8 mouse cellular contexts compared by ENCODE assay signal in genomic region chrX:36551351-36551750, GRCm38 (mm10). TPM values are rescaled to one million over a fixed set of nuclear protein-coding genes. Genes with fewer than 3 reads are reported as not detected.
A peak's percentile ranks its signal among the peaks of the same experiment; 100 is the strongest.
DNase-seq lines count a peak whose midpoint lies in the region; ATAC-seq and TF ChIP-seq lines count a peak whose summit lies in the region.

No protein-coding gene starts in this region.

- no peak for TF ChIP-seq EP300 in stomach, postnatal 0 days (optimal IDR thresholded peaks at IDR 0.05)

- no peaks in the 10 kb centered on the region for H3K9me3 ChIP-seq in neural tube, embryonic 13.5 days
- H3K9me3 ChIP-seq in intestine, embryonic 15.5 days: no peaks in the 10 kb centered on the region
- no peaks in the 10 kb centered on the region for H3K9me3 ChIP-seq in stomach, postnatal 0 days (ENCODE audit: control insufficient read depth, low read length)

- ATAC-seq in neural tube, embryonic 13.5 days (ENCODE audit: low read depth): no peak
- ATAC-seq in intestine, embryonic 15.5 days: no peak
- no peak; the same call in 1 of the 2 replicates for ATAC-seq in stomach, postnatal 0 days (ENCODE audit: low FRiP score, low TSS enrichment)
- no peak for ATAC-seq in activated CD4-positive, CD25-positive, alpha-beta regulatory T cell, adult 4 months

- peak; percentile 8 for DNase-seq in gastrocnemius, postnatal 25 days
- DNase-seq in gastrocnemius, postnatal 36 days: no peak
- no peak for DNase-seq in neural tube, embryonic 10.5 days (ENCODE audit: extremely low spot score, low spot score)
- DNase-seq in stomach, postnatal 0 days (ENCODE audit: low spot score): no peak
- DNase-seq in embryo, embryonic 10.5 days (ENCODE audit: low spot score): no peak

- no peak for TF ChIP-seq CTCF in stomach, postnatal 0 days (IDR thresholded peaks at IDR 0.05; ENCODE audit: low read depth)

- H3K27me3 ChIP-seq in neural tube, embryonic 13.5 days: no peaks in the 10 kb centered on the region
- no peaks in the 10 kb centered on the region for H3K27me3 ChIP-seq in intestine, embryonic 15.5 days (replicated peaks)
- no peaks in the 10 kb centered on the region for H3K27me3 ChIP-seq in stomach, postnatal 0 days (ENCODE audit: control insufficient read depth, insufficient read depth, low read length)

- intact Hi-C loops in gastrocnemius, postnatal 36 days (cut with DNase I): no loop called here

- peak overlapping the region; percentile 33; the same call in 1 of the 2 replicates for H3K27ac ChIP-seq in neural tube, embryonic 13.5 days (replicated peaks)
- H3K27ac ChIP-seq in intestine, embryonic 15.5 days: peak overlapping the region; percentile 73
- H3K27ac ChIP-seq in stomach, postnatal 0 days (replicated peaks): peak overlapping the region; percentile 89

- no peak overlapping the region for H3K4me3 ChIP-seq in neural tube, embryonic 13.5 days
- no peak overlapping the region for H3K4me3 ChIP-seq in intestine, embryonic 15.5 days (replicated peaks)
- H3K4me3 ChIP-seq in stomach, postnatal 0 days (ENCODE audit: low read depth, low read length): no peak overlapping the region

- H3K9ac ChIP-seq in neural tube, embryonic 13.5 days: no peak overlapping the region
- no peak overlapping the region for H3K9ac ChIP-seq in intestine, embryonic 15.5 days
- H3K9ac ChIP-seq in stomach, postnatal 0 days (ENCODE audit: low read length): no peak overlapping the region

- 57% methylated on average over 6 of the region's 6 CpGs for WGBS in neural tube, embryonic 13.5 days
- WGBS in intestine, embryonic 15.5 days: 45% methylated on average over 6 of the region's 6 CpGs
- 21% methylated on average over 6 of the region's 6 CpGs for WGBS in stomach, postnatal 0 days

- no peaks in the 10 kb centered on the region for H3K36me3 ChIP-seq in neural tube, embryonic 13.5 days
- H3K36me3 ChIP-seq in intestine, embryonic 15.5 days: no peaks in the 10 kb centered on the region
- no peaks in the 10 kb centered on the region for H3K36me3 ChIP-seq in stomach, postnatal 0 days (ENCODE audit: control insufficient read depth, insufficient read depth, low read length)

- no peak overlapping the region for H3K4me2 ChIP-seq in neural tube, embryonic 13.5 days
- 0 out of 2 replicates have a peak overlapping the region, but pooled peaks have one; percentile 3 for H3K4me2 ChIP-seq in intestine, embryonic 15.5 days (replicated peaks)
- peak overlapping the region; percentile 18 for H3K4me2 ChIP-seq in stomach, postnatal 0 days (replicated peaks; ENCODE audit: low read depth)

- H3K4me1 ChIP-seq in neural tube, embryonic 13.5 days (replicated peaks): no peaks in the 10 kb centered on the region
- H3K4me1 ChIP-seq in intestine, embryonic 15.5 days (replicated peaks): no peaks in the 10 kb centered on the region
- H3K4me1 ChIP-seq in stomach, postnatal 0 days (replicated peaks; ENCODE audit: control insufficient read depth, insufficient read depth): no peaks in the 10 kb centered on the region

RNA-seq across cellular contexts. Expression of gene Pgrmc1, which starts 46.7 kb away (rescaled TPM):
- total RNA-seq in gastrocnemius, postnatal 25 days (2021): 10 to 100 TPM in 1 of 2 experiments, 1 to 10 TPM in 1; 7.2 to 11.7 TPM
- total RNA-seq in gastrocnemius, postnatal 36 days (2021): 1 to 10 TPM; 6.4 to 8.0 TPM
- polyA plus RNA-seq in neural tube, embryonic 13.5 days (2015; fragmentation: Nextera tagmentation; extraction: Ambion mirVana): 503 and 515 TPM in 2 replicates
- polyA plus RNA-seq in intestine, embryonic 15.5 days (2015; fragmentation: Nextera tagmentation; extraction: Ambion mirVana): 203 and 215 TPM in 2 replicates
- 240 and 247 TPM in 2 replicates for polyA plus RNA-seq in stomach, postnatal 0 days (2015; fragmentation: Nextera tagmentation; extraction: Ambion mirVana)
- polyA plus RNA-seq in activated CD4-positive, CD25-positive, alpha-beta regulatory T cell, adult 4 months (2017; shearing (Covaris generic)): 10 to 100 TPM; 61.9 to 69.7 TPM

RNA-seq across cellular contexts. Expression of gene Gm14569, which starts 59.7 kb away (rescaled TPM):
- not detected for total RNA-seq in gastrocnemius, postnatal 25 days (2021)
- total RNA-seq in gastrocnemius, postnatal 36 days (2021): not detected
- not detected in 2 replicates for polyA plus RNA-seq in neural tube, embryonic 13.5 days (2015; fragmentation: Nextera tagmentation; extraction: Ambion mirVana)
- polyA plus RNA-seq in intestine, embryonic 15.5 days (2015; fragmentation: Nextera tagmentation; extraction: Ambion mirVana): not detected in 2 replicates
- polyA plus RNA-seq in stomach, postnatal 0 days (2015; fragmentation: Nextera tagmentation; extraction: Ambion mirVana): not detected in 2 replicates
- polyA plus RNA-seq in activated CD4-positive, CD25-positive, alpha-beta regulatory T cell, adult 4 months (2017; shearing (Covaris generic)): not detected

Comparison
In these comparisons a context has a peak if more than half of its experiments do, and no peak if none do; other contexts are left out.
1. H3K27ac ChIP-seq: peak in every context shown above with its lines; median percentile 89 in stomach, postnatal 0 days; 73 in intestine, embryonic 15.5 days; 33 in neural tube, embryonic 13.5 days.